Mouse (Mus musculus) monocyte, adult 5-6 weeks (primary cell): ENCODE measurements around the gene Fmnl1. TPM values are rescaled to one million over a fixed set of nuclear protein-coding genes. Genes with fewer than 3 reads are reported as not detected.

Experiments
- ATAC-seq: fragments of 153-309, 156-312 bp; replicated peaks from 2 replicates; pipeline ENCODE4 v1.8.0; 2017; ENCODE audit warnings: mild to moderate bottlenecking; ENCODE audit not compliant: low TSS enrichment, insufficient number of reproducible peaks, severe bottlenecking, poor library complexity, low FRiP score
- total RNA-seq: library from RNA; stranded (forward); fragments of 200-1000, 200-491, 200-594 nt; gene quantifications from 3 replicates; pipeline ENCODE4 v1.2.3, GENCODE M21; 2017

Fmnl1 gene
- total RNA-seq, result 189 to 455 TPM (median 252 TPM) in 3 replicates

- no peak for ATAC-seq
Measured at GRCm38 (mm10) chr11:103170494-103171285, at the start of gene Fmnl1. Gene Fmnl1, plus strand, starts transcription at chr11:103171107.

DNA sequence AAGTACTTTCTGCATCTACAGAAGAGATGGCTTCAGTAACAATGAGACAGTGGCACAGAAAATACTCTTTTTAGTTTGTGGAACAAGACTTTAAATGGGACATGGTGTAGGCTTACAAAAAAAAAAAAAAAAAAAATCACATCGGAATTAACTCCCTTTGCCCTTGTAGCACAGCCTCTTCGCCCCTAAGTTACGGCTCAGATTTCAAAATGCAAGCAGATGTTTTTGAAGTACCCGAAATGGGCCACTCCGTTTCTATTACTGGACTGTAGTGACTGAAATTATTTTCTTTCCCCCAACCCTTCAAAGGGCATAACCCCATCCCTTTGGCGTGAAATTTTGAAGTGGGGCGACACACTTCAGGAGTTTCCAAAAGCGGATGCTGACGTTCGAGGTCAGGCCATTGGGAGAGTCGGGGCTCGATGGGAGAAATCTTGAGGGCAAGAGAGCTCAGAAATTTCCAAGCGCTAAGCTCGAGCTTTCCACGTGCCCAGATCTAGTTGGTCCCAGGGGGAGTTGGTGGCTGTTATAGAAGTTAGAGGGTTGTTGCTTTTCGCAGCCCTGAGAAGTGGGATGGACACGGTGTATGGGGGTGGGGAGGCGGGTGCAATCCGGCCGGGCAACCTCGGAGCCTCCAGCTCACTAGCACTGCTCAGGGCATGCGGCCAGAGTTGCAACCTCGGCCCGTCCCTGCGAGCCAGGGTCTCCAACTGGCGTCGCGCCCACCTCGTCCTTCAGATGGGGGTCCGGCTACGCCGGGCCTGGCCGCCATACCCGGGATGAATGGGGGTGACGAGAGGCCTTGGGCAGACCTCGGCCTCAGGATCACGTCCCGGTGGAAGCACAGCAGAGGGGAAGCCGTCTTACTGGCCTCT is 39.0 kb upstream of the Fmnl1 start, which contains the start of gene Hexim2:
Hexim2 (plus strand) TSS at position 729 of the 875 bp plus-strand sequence.
- peak; percentile 10 for ATAC-seq

DNA sequence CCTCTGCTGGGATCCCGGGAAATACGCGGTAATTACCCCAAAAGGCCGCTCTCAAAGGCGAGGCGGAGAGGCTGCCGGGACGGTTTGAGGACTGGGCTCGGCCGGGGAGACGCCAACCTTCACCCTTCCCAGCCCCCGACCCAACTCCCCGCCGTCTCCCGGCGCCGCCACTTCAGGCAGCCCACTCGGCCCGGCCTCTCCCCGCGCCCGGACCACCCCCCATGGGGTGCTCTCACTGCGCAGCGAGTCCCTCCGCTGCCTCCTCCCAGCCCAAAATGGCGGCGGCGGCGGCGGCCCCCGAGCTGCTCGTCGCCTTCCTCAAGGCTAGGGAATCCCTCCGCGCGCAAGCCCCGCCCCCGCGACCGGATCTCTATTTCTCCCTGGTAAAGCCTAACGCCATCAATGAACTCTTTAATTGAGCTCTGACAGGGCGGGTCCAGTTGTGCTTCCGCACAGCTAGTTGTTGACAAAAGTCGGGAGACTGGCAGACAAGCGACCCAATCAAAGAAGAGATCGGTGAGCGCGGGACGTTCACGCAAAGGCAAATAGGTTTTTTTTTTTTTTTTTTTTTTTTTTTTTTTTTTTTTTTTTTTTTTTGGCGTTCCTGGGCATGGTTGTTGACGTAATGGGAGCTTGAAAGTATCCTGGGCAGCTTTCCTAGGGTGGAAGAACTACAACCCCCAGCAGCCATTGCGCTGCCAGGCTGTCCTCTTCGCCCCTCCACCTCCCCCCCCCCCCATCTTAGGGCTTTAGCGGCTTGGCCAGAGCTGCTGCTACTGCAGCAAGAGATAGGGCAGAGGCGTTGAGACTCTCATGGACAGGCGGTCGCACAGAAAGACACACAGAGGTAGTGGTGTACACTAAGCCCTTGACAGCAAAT is 38.1 kb upstream of the Fmnl1 start:
- ATAC-seq, result peak; percentile 95

DNA sequence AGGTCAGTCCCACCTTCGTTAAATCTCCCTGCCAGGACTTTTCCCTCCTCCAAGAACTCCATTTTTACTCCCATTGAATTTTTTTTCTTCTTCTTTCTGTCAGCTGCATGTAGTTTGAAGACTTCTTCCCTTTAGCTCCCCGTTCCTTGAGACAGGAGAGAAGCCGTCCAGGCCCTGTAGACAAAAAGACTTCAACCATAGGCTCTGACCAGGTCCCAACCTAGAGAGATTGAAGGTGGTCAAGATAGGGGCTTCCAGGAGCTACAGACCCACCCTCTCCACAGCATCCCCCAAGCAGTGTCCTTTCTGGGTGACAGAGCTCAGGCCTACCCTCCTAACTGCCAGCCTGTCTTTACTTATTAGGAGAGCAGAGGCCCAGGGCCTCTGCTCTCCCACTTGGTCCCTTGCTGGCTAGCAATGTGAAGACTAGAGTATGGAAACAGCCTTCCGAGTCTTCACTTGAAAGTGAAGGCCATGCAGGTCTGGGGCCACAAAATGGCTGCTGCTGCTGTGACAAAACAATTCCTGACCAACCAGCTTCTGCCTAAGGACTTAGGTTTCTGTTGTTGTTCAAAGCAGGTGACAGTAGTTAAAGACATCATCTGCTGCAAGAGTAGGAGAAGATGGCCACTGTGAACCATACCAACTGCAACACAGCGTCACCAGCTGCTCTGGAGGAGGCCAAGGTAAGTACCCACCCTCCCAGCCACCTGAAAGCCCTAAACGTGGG is 37.3 kb upstream of the Fmnl1 start:
- ATAC-seq, result no peak

- no peak for ATAC-seq
Measured at GRCm38 (mm10) chr11:103134221-103134620, 36.7 kb upstream of the Fmnl1 start.

- no peak for ATAC-seq
Measured at GRCm38 (mm10) chr11:103136039-103136577, 34.8 kb upstream of the Fmnl1 start.

DNA sequence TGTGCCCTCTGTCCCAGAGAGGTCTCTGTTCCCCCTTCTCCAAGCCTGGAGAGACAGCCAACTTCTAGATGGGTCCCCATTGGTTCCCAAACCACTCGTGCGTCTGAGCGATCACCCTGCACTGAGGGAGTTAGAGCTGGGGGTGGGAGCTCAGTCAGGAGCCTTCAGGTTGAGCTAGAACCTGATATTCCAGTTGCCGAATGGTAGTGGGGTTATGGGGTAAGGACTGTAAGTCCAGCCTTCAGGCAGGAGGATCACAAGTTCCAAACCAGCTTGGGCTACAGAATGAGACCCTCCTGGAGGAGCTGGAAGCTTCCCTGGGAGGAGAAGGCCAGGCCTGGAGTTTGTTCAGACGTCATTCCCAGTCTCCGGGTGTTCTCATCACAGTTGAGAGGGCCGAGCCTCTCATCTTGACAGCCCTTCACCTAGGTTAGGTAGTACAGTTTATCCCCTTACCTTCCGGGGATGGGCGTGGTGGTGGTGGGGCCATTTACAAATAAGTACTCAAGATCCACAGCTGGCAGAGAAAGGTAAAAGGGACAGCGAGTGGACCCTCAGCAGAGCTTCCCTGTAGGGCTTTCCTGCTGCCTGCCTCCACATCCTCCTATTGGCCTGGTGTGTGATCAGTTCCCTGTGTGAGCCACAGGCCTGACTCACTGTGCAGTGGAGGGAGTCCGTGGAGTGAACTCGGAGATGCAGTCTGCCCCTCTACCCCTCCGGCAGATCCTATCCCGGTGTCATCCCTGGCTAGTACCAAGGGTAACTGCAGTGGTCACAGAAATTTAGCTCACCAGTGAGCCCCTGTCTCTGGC is 30.8 kb upstream of the Fmnl1 start:
- ATAC-seq, result no peak

GRCm38 (mm10) chr11:103140763-103141100 is 30.2 kb upstream of the Fmnl1 start:
- no peak for ATAC-seq

DNA sequence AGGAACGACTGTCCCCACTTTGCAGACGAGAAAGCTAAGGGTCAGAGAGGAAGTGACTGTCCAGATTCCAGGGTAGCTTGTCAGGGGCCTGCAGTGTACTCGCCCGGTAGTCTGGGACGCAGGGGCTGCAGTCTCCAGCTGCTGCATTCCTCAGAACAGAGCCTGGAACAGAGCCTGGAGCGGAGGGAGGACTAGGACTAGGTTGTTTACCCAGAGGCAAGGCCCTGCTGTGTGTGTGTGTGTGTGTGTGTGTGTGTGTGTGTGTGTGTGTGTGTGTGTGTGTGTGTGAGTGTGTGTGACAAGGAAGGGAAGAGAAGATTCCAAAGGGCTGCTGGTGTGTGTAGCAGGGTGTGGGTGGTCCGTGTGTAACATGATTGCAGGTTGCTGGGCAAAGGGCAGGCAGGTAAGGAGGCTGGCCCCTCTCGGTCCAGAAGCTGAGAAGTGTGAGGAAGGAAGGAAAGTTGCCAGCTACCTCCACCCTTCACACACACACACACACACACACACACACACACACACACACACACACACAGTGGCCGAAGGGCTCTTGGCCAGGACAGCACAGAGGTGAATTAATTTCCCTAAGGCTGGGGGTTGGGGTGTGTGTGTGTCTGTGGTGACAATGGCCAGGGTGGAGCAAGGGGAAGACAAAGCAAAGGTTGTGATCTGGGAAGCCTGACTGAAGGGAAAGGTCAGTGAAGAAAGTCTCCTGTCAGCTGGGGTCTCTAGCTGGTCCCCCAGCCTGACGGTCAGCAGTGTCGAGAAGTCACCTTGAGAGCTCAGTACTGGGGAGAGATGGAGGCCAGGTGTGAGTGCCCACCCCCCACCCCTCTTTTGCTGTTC is 29.6 kb upstream of the Fmnl1 start:
- no peak for ATAC-seq

DNA sequence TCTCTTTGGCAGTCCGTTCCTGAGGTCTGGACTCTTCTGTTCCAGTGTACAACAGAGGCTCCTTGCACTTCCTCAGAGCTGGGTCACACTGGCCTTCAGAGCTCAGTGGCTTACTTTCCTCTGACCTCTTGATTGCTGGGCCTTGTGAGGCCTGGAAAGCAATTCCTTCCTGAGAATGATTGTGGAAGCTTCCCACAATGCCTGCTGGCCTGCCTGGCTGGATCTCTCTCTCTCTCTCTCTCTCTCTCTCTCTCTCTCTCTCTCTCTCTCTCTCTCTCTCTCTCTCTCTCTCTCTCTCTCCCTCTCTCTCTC is 29.0 kb upstream of the Fmnl1 start:
- no peak for ATAC-seq

DNA sequence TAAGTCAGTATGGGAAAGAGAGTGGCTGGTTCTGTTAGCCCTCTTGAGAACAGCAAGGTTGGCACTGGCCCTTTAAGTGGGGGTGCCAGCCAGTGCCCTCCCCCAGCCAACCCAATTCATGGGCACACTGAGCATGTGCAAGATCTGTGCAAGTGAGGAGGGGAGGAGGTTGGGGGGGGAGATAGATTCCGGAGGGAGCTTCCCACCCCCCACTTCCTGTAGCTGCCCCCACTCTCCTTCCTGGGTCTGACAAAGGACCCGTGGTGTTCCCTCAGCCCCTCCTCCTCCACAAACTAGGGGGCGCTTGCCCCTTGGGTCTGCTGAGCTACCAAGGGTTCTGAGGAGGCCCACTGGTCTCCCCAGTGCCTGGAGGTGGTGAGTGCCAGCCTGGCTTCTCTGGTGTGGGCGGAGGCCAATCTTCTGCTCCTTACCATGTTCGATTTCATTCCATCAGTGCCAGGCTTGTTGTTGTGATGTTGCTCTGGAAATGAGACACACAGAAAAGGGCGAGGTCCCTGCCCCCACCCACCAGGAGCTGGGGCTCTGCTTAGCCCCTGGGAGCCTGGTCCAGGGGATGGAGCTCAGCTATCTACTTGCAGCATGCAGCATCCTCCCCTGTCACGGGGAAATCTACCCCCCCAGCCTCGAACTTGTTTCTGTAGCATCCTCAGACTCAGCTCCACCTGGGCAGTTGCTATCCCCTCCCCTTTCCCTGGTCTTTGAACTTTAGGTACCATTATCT is 28.3 kb upstream of the Fmnl1 start:
- no peak for ATAC-seq

- no peak for ATAC-seq
Measured at GRCm38 (mm10) chr11:103144309-103145285, 26.3 kb upstream of the Fmnl1 start.

- peak; percentile 34; the same call in 1 of the 2 replicates for ATAC-seq
Measured at GRCm38 (mm10) chr11:103146386-103146785, 24.5 kb upstream of the Fmnl1 start.

DNA sequence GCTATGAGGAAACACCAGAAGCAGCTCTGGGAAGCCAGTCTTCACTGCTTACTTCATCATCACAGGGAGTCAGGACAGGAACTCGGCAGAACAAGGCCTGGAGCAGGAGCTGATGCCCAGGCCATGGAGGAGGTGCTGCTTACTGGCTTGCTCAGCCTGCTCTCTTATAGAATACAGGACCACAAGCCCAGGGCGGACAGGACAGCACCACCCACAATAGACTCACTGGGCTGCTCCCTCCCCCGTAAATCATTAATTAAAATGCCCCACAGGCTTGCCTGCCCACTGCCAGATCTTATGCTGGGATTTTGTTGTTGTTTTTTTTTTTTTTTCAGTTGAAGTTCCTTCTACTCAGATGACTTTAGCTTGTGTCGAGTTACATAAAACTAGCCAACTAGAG is 23.1 kb upstream of the Fmnl1 start:
- ATAC-seq, result no peak

- no peak for ATAC-seq
Measured at GRCm38 (mm10) chr11:103149771-103150170, 21.1 kb upstream of the Fmnl1 start.
